Mouse (Mus musculus) liver, postnatal 0 days (tissue): ENCODE measurements at regions not wholly inside any gene's neighbourhood (a gene's known extent, or its start where the extent isn't known, plus 50 kb on each side); places are given as distances from the start of the nearest gene placed in this dataset.

Source experiments
- CTCF ChIP-seq: sonication (generic); IDR thresholded peaks from 2 replicates; pipeline ENCODE4 v1.5.1; 2016; ENCODE audit warnings: antibody characterized with exemption, low read depth
- EP300 ChIP-seq: IDR thresholded peaks from 2 replicates; pipeline ENCODE4 v1.6.1; 2016; ENCODE audit warnings: antibody characterized with exemption, low read depth, mild to moderate bottlenecking

DNA sequence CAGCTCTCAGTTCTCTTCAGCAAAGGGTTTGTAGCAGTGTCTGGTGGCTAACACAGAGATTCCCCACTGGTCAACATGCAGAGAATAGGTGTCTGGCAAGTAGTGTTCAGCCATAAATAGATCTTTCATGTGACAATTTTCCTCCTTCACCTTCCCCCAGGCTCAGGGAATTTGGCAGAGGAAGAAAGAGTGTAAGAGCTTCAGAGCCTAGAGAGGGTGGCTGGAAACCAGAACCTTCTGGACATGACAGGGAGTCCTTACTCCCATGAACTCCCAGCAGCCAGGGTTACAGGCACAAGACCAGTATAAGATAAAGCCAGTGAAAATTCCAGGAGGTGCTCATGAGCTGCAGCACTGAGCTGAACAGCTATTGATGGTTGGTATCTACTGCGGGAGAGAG is 251.1 kb downstream of the Nedd1 start:
- no peak for TF ChIP-seq CTCF
- no peak for TF ChIP-seq EP300
